Mouse (Mus musculus) MEL (cell line): Measurements from ENCODE around the gene Grn. TPM values are rescaled to one million over a fixed set of nuclear protein-coding genes. Genes with fewer than 3 reads are reported as not detected.

Source experiments
- DNase-seq: peaks from one replicate; pipeline ENCODE4 v3.0.0; 2011; ENCODE audit warnings: low read depth, low spot score
- H3K27ac ChIP-seq: 2 replicates; pipeline ENCODE4 v1.5.1; 2012; ENCODE audit warnings: low read depth, mild to moderate bottlenecking, control low read depth, low read length, moderate library complexity; ENCODE audit not compliant: control insufficient read depth
- H3K27me3 ChIP-seq, 2 experiments: fragments of 150-350 bp in 1 of 2; sonication (generic) in 1 of 2; 2 replicates each; pipeline ENCODE4 v1.6.1; 2012; ENCODE audit warnings: low read length in 2 of 2, mild to moderate bottlenecking in 2 of 2, improper control_type of control experiment in 1 of 2, moderate library complexity in 1 of 2; ENCODE audit not compliant: insufficient read depth in 2 of 2, control insufficient read depth in 1 of 2
- H3K36me3 ChIP-seq, 2 experiments: 2 replicates each; pipeline ENCODE4 v1.6.1; 2012 to 2014; ENCODE audit warnings: low read length in 2 of 2, improper control_type of control experiment in 1 of 2, inconsistent platforms in 1 of 2, mild to moderate bottlenecking in 1 of 2; ENCODE audit not compliant: insufficient read depth in 2 of 2, control insufficient read depth in 1 of 2
- H3K4me1 ChIP-seq, 2 experiments: fragments of 150-350 bp in 1 of 2; sonication (generic) in 1 of 2; 2 replicates each; pipeline ENCODE4 v1.6.1; 2012; ENCODE audit warnings: low read length in 2 of 2, improper control_type of control experiment in 1 of 2, mild to moderate bottlenecking in 1 of 2; ENCODE audit not compliant: insufficient read depth in 2 of 2, control insufficient read depth in 1 of 2
- H3K4me3 ChIP-seq, 2 experiments: fragments of 150-350 bp in 1 of 2; sonication (generic) in 1 of 2; 2 replicates each; pipeline ENCODE4 v1.5.1; 2012; ENCODE audit warnings: low read depth in 2 of 2, low read length in 2 of 2, mild to moderate bottlenecking in 2 of 2, moderate library complexity in 2 of 2, control low read depth in 1 of 2, improper control_type of control experiment in 1 of 2; ENCODE audit not compliant: control insufficient read depth in 1 of 2, insufficient read depth in 1 of 2
- H3K79me2 ChIP-seq: 2 replicates; pipeline ENCODE4 v1.6.1; 2012; ENCODE audit warnings: mild to moderate bottlenecking, low read length, moderate library complexity; ENCODE audit not compliant: control insufficient read depth, poor library complexity, insufficient read depth
- H3K9ac ChIP-seq: 2 replicates; pipeline ENCODE4 v1.6.1; 2012; ENCODE audit warnings: low read depth, mild to moderate bottlenecking, control low read depth, low read length, moderate library complexity; ENCODE audit not compliant: control insufficient read depth, poor library complexity, severe bottlenecking
- H3K9me3 ChIP-seq: fragments of 150-350 bp; sonication (generic); replicated peaks from 2 replicates; pipeline ENCODE4 v1.6.1; 2012; ENCODE audit warnings: mild to moderate bottlenecking, low read length, improper control_type of control experiment, moderate library complexity; ENCODE audit not compliant: insufficient read depth
- CHD1 ChIP-seq: IDR thresholded peaks from 2 replicates; pipeline ENCODE4 v1.6.1; 2012; ENCODE audit warnings: low read depth, mild to moderate bottlenecking, inconsistent platforms, low read length, improper control_type of control experiment
- E2F4 ChIP-seq: IDR thresholded peaks from 2 replicates; pipeline ENCODE4 v1.6.1; 2011; ENCODE audit warnings: low read depth, low read length, improper control_type of control experiment, borderline replicate concordance
- ELF1 ChIP-seq: IDR thresholded peaks from 2 replicates; pipeline ENCODE4 v1.6.1; 2014; ENCODE audit warnings: low read depth, mild to moderate bottlenecking, inconsistent platforms, low read length, improper control_type of control experiment, moderate library complexity
- EP300 ChIP-seq, 2 experiments: IDR thresholded peaks; 2 replicates each; pipeline ENCODE4 v1.6.1; 2011; ENCODE audit warnings: improper control_type of control experiment in 2 of 2, low read length in 2 of 2, low read depth in 1 of 2, mild to moderate bottlenecking in 1 of 2
- ETS1 ChIP-seq: IDR thresholded peaks from 2 replicates; pipeline ENCODE4 v1.6.1; 2012; ENCODE audit warnings: low read depth, mild to moderate bottlenecking, inconsistent platforms, low read length, improper control_type of control experiment, moderate library complexity
- HCFC1 ChIP-seq: IDR thresholded peaks from 2 replicates; pipeline ENCODE4 v1.6.1; 2012; ENCODE audit warnings: low read depth, mild to moderate bottlenecking, inconsistent platforms, low read length, improper control_type of control experiment, moderate library complexity
- MAX ChIP-seq: IDR thresholded peaks from 2 replicates; pipeline ENCODE4 v1.6.1; 2011; ENCODE audit warnings: low read length, improper control_type of control experiment
- MAZ ChIP-seq: IDR thresholded peaks from 2 replicates; pipeline ENCODE4 v1.6.1; 2012; ENCODE audit warnings: low read depth, mild to moderate bottlenecking, inconsistent platforms, low read length, improper control_type of control experiment
- MXI1 ChIP-seq: IDR thresholded peaks from 2 replicates; pipeline ENCODE4 v1.6.1; 2011; ENCODE audit warnings: mild to moderate bottlenecking, low read depth, low read length, improper control_type of control experiment
- MYC ChIP-seq: IDR thresholded peaks from 2 replicates; pipeline ENCODE4 v1.6.1; 2011; ENCODE audit warnings: low read depth, mild to moderate bottlenecking, low read length, improper control_type of control experiment, moderate library complexity
- NELFE ChIP-seq: IDR thresholded peaks from 2 replicates; pipeline ENCODE4 v1.6.1; 2011; ENCODE audit warnings: low read depth, low read length, improper control_type of control experiment
- POLR2A ChIP-seq, 2 experiments: IDR thresholded peaks; 2 replicates each; pipeline ENCODE4 v1.6.1; 2011 to 2012; ENCODE audit warnings: low read length in 2 of 2, mild to moderate bottlenecking in 2 of 2, control low read depth in 1 of 2, improper control_type of control experiment in 1 of 2, low read depth in 1 of 2, moderate library complexity in 1 of 2; ENCODE audit not compliant: control insufficient read depth in 1 of 2, insufficient read depth in 1 of 2, poor library complexity in 1 of 2
- POLR2AphosphoS2 ChIP-seq: IDR thresholded peaks from 2 replicates; pipeline ENCODE4 v1.6.1; 2011; ENCODE audit warnings: low read length, improper control_type of control experiment
- POLR2AphosphoS5 ChIP-seq: IDR thresholded peaks from 2 replicates; pipeline ENCODE4 v1.6.1; 2012; ENCODE audit warnings: low read depth, borderline replicate concordance, mild to moderate bottlenecking, inconsistent platforms, low read length, moderate library complexity, mixed read lengths
- RCOR1 ChIP-seq: IDR thresholded peaks from 2 replicates; pipeline ENCODE4 v1.6.1; 2012; ENCODE audit warnings: low read depth, mild to moderate bottlenecking, inconsistent platforms, low read length, improper control_type of control experiment
- SIN3A ChIP-seq: IDR thresholded peaks from 2 replicates; pipeline ENCODE4 v1.6.1; 2012; ENCODE audit warnings: low read length, improper control_type of control experiment, inconsistent platforms
- TAL1 ChIP-seq: IDR thresholded peaks from 2 replicates; pipeline ENCODE4 v1.6.1; 2012; ENCODE audit warnings: mild to moderate bottlenecking, inconsistent platforms, low read length, moderate library complexity, mixed read lengths
- TBP ChIP-seq: IDR thresholded peaks from 2 replicates; pipeline ENCODE4 v1.8.0; 2011; ENCODE audit warnings: low read depth, low read length, improper control_type of control experiment
- USF1 ChIP-seq: IDR thresholded peaks from 2 replicates; pipeline ENCODE4 v1.6.1; 2014; ENCODE audit warnings: low read depth, mild to moderate bottlenecking, inconsistent platforms, low read length, improper control_type of control experiment, moderate library complexity
- ZMIZ1 ChIP-seq: IDR thresholded peaks from 2 replicates; pipeline ENCODE4 v1.6.1; 2012; ENCODE audit warnings: low read depth, mild to moderate bottlenecking, inconsistent platforms, low read length, improper control_type of control experiment, moderate library complexity
- polyA plus RNA-seq, 2 experiments: library from polyadenylated mRNA; stranded (reverse) in 1 of 2; unstranded in 1 of 2; fragments of >175 nt in 1 of 2; fragments of >200 nt in 1 of 2; gene quantifications; 2 replicates each; pipeline versions ENCODE4 v1.2.1 to v1.2.4; 2012; ENCODE audit warnings: low replicate concordance in 2 of 2, low read depth in 1 of 2; ENCODE audit not compliant: insufficient read length in 2 of 2, insufficient read depth in 1 of 2, missing spikeins in 1 of 2
- total RNA-seq: library from RNA; depleted of rRNA; stranded (reverse); fragments of 300-350 nt; gene quantifications from 2 replicates; pipeline ENCODE4 v1.2.3, GENCODE M21; 2012

The Grn gene
- total and polyA plus RNA-seq, 3 experiments: 14.7 to 42.1 TPM; not detected in 1

DNA sequence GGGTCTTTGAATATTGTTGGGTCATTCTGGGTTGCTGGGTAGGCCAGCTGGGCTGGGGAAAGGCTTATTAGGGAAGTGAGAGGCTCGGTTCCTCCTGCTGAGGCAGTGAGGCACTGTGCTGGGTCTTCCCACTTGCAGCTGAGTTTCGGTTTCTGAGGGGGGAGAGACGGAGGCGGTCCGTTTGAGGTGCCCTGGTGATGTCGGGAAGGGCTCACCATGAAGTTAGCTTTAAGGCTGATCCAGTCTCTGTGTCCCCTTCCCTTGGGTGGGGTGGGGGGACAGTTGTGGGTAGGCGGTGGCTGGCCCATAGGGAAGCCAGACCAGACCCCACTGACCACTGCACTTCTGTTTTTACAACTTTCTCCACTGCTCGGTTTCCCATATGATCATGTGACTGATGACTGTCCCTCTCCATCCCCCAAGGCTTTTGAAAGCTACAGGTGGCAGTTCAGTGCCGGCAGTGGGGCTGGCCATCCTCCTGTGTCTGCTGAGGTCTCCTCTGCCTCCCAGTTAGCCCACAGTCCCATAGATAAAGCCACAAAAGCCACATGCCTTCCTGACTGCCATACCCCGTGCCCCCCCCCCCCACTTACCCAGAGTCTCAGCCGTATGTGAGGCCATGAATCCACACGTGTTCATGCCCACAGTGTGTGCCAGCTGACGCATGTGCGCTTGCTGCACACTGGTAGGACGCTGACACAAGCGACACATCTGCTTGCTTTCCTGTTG lies 2.2 kb downstream of the Grn start:
- no peaks in the 10 kb centered on the region for H3K27me3 ChIP-seq
- peak overlapping the region; percentile 62 to 79 for H3K4me3 ChIP-seq
- peaks cover 5 to 22% of the 10 kb centered on the region in 2 experiments for H3K4me1 ChIP-seq
- peaks cover 2% of the 10 kb centered on the region; the same call in 1 of the 2 replicates for H3K79me2 ChIP-seq
- peak; percentile 78 for DNase-seq
- H3K9ac ChIP-seq: peak overlapping the region; percentile 67
- H3K9me3 ChIP-seq: no peaks in the 10 kb centered on the region
- H3K27ac ChIP-seq: peak overlapping the region; percentile 22
- peaks cover 0 to 11% of the 10 kb centered on the region in 2 experiments; a peak in 3 of 4 replicates for H3K36me3 ChIP-seq
- peak; percentile 44; the same call in 1 of the 2 replicates for TF ChIP-seq TBP
- TF ChIP-seq POLR2A (IDR thresholded peaks at IDR 0.05; ENCODE audit: control insufficient read depth in 1 of 2, insufficient read depth in 1 of 2, low read depth in 1 of 2, low read length in 2 of 2, poor library complexity in 1 of 2): peak in 1 of 2 experiments; percentile 31; a peak in 1 of 4 replicates
- TF ChIP-seq POLR2AphosphoS2: no peak
- TF ChIP-seq ETS1: peak; percentile 61
- no peak for TF ChIP-seq MYC
- TF ChIP-seq USF1: peak; percentile 72
- TF ChIP-seq EP300 (IDR thresholded peaks at IDR 0.05; ENCODE audit: low read depth in 1 of 2, low read length in 2 of 2): no peak
- 0 out of 2 replicates have a peak, but pooled peaks have one; percentile 22 for TF ChIP-seq NELFE
- TF ChIP-seq MXI1: 0 out of 2 replicates have a peak, but pooled peaks have one; percentile 43
- TF ChIP-seq TAL1: no peak
- 0 out of 2 replicates have a peak, but pooled peaks have one; percentile 21 for TF ChIP-seq SIN3A

DNA sequence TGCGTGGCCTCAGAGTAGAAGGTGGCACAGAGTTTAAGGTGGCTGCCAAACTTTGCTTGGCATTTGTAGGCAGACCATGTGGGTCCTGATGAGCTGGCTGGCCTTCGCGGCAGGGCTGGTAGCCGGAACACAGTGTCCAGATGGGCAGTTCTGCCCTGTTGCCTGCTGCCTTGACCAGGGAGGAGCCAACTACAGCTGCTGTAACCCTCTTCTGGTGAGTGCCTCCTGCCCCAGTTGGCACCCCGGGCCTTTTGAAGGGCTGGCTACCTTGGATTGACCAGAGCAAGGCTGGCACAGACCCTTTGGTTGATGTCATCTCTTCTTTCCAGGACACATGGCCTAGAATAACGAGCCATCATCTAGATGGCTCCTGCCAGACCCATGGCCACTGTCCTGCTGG lies 2.8 kb downstream of the Grn start:
- no peak for DNase-seq
- Histone ChIP-seq H3K4me3 (no peak overlapping the region), H3K27me3 (no peaks in the 10 kb centered on the region)

DNA sequence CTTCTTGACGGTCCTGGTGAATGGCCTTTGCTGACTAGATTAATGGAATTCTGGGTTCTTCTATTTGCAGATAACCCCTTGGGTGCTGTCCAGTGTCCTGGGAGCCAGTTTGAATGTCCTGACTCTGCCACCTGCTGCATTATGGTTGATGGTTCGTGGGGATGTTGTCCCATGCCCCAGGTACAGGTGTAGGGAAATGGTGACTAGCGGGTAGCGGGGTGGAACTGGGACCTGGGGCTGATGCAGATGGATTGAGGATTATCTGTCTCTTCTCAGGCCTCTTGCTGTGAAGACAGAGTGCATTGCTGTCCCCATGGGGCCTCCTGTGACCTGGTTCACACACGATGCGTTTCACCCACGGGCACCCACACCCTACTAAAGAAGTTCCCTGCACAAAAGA lies 3.8 kb downstream of the Grn start:
- peaks cover 3 to 22% of the 10 kb centered on the region in 2 experiments for H3K4me1 ChIP-seq
- TF ChIP-seq ELF1: no peak
- no peak for TF ChIP-seq HCFC1
- no peak for TF ChIP-seq MAZ
- TF ChIP-seq ETS1: no peak
- TF ChIP-seq MAX: no peak
- TF ChIP-seq POLR2AphosphoS5: no peak
- no peak for TF ChIP-seq NELFE
- TF ChIP-seq USF1: no peak
- no peak for TF ChIP-seq CHD1
- TF ChIP-seq ZMIZ1: no peak
- no peak for TF ChIP-seq RCOR1
- TF ChIP-seq, all 39 proteins: peak for 0
- DNase-seq: no peak
- Histone ChIP-seq H3K9ac (no peak overlapping the region), H3K79me2 (peaks cover 2% of the 10 kb centered on the region; the same call in 1 of the 2 replicates), H3K27me3 (no peaks in the 10 kb centered on the region), H3K9me3 (no peaks in the 10 kb centered on the region), H3K27ac (no peak overlapping the region), H3K36me3 (peaks cover 0 to 8% of the 10 kb centered on the region in 2 experiments; a peak in 3 of 4 replicates), H3K4me3 (no peak overlapping the region)

More for the DNA sequence above, 2.8 kb downstream of the Grn start:
- no peaks in the 10 kb centered on the region for H3K9me3 ChIP-seq
- H3K9ac ChIP-seq: no peak overlapping the region
- H3K36me3 ChIP-seq: peaks cover 0 to 11% of the 10 kb centered on the region in 2 experiments; a peak in 3 of 4 replicates
- 0 out of 2 replicates have a peak, but pooled peaks have one; percentile 8 for TF ChIP-seq MXI1
- no peak for TF ChIP-seq E2F4
- peaks cover 5 to 22% of the 10 kb centered on the region in 2 experiments for H3K4me1 ChIP-seq
- H3K27ac ChIP-seq: no peak overlapping the region
- peaks cover 2% of the 10 kb centered on the region; the same call in 1 of the 2 replicates for H3K79me2 ChIP-seq
